8 mouse cellular contexts compared by ENCODE assay signal in the genomic region with DNA sequence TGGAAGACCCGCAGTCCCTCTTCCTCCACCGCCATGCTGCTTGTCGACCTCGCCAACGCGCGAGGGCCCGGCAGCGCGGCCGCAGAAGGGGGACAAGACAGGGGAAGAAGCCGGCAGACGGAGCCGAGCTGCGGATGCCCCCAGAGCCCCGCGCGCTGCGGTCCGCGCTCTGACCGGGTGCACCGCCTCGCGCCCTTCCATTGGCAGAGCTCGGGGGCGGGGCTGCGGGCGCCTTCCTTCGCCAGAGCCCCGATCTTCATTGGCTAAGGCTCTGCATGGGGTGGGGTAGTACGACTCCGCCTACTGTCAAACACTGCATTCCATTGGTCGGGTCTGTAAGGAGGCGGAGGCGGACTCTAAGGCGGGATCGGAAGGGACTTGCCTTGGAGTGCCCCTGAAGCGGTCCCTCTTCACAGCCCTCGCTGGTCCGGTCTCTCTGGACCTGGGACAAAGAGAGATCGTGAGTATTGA. TPM values are rescaled to one million over a fixed set of nuclear protein-coding genes. Genes with fewer than 3 reads are reported as not detected.
A peak's percentile ranks its signal among the peaks of the same experiment; 100 is the strongest.
DNase-seq lines count a peak whose midpoint lies in the region; ATAC-seq and TF ChIP-seq lines count a peak whose summit lies in the region.

A gene (minus strand): TSS at position 191 of the 471 bp plus-strand sequence.

- H3K27me3 ChIP-seq in Patski: no peaks in the 10 kb centered on the region
- peaks cover 15% of the 10 kb centered on the region; the same call in 1 of the 2 replicates for H3K27me3 ChIP-seq in hindbrain, embryonic 13.5 days

- no peak for TF ChIP-seq CTCF in Patski (IDR thresholded peaks at IDR 0.05)

- no peaks in the 10 kb centered on the region for H3K9me3 ChIP-seq in hindbrain, embryonic 13.5 days

- POLR2A ChIA-PET in Patski (lab: Charles Lee): no interaction called here

- under 1% methylated on average over 42 of the region's 42 CpGs for WGBS in hindbrain, embryonic 13.5 days

- H3K9ac ChIP-seq in hindbrain, embryonic 13.5 days: peak within 1 kb of the TSS; percentile 82

- H3K4me1 ChIP-seq in hindbrain, embryonic 13.5 days (replicated peaks): peaks cover 41% of the 10 kb centered on the region

- H3K4me2 ChIP-seq in hindbrain, embryonic 13.5 days: peak within 1 kb of the TSS; percentile 80

- in situ Hi-C loops in Patski (cut with MboI; ENCODE audit: low pct_unique_long_range_greater_than_20kb): loop anchor here (5.0 kb wide), 4 partner anchors 50 to 125 kb away; no protein-coding TSS in a partner anchor

- peak; percentile 90 for ATAC-seq in Patski
- peak; percentile 98 for ATAC-seq in hindbrain, embryonic 13.5 days (ENCODE audit: low FRiP score)

- CTCF ChIA-PET in Patski (lab: Charles Lee): no interaction called here

- H3K36me3 ChIP-seq in hindbrain, embryonic 13.5 days: no peaks in the 10 kb centered on the region

- peak within 1 kb of the TSS; percentile 96 for H3K27ac ChIP-seq in hindbrain, embryonic 13.5 days

- DNase-seq in Patski (ENCODE audit: low read depth, low spot score): peak; percentile 67
- DNase-seq in cerebellum, postnatal 14 days: peak; percentile 97 to 98
- peak; percentile 92 to 94 for DNase-seq in frontal cortex, postnatal 14 days (ENCODE audit: low spot score in 2 of 2)
- DNase-seq in layer of hippocampus, postnatal 25 days (ENCODE audit: extremely low spot score in 1 of 2, low spot score in 1 of 2): peak; percentile 82 to 88
- DNase-seq in lung, postnatal 25 days (ENCODE audit: low spot score): peak; percentile 98
- peak; percentile 98 for DNase-seq in retina, embryonic 14.5 days (ENCODE audit: low spot score)
- peak; percentile 96 for DNase-seq in thymus, postnatal 4 days

- peak within 1 kb of the TSS; percentile 86 for H3K4me3 ChIP-seq in hindbrain, embryonic 13.5 days

RNA-seq across cellular contexts. Expression of the gene that starts here (rescaled TPM):
- polyA plus RNA-seq in Patski (2021): 28.1 TPM
- polyA plus RNA-seq in hindbrain, embryonic 13.5 days (2015; fragmentation: Nextera tagmentation; extraction: Ambion mirVana): 28.7 and 30.9 TPM in 2 replicates
- total RNA-seq in layer of hippocampus, postnatal 25 days (2021): 10 to 100 TPM; 58.5 to 66.2 TPM

Comparison
In these comparisons a context has a peak if more than half of its experiments do, and no peak if none do; other contexts are left out.
1. Peak in every context shown above with its lines: DNase-seq, ATAC-seq, H3K4me3 ChIP-seq and H3K27ac ChIP-seq.